Mouse (Mus musculus): ENCODE measurements around the gene Arrdc3. TPM values are rescaled to one million over a fixed set of nuclear protein-coding genes. Genes with fewer than 3 reads are reported as not detected.

Gene Arrdc3
- polyA plus RNA-seq, 1 experiment from 2014 or later, result 61.4 TPM

GRCm38 (mm10) chr13:80936426-80936825 is 53.2 kb downstream of the Arrdc3 start:
- Histone ChIP-seq H3K27ac (ENCODE audit: low read depth, low read length) (no peak overlapping the region), H3K9me3 (ENCODE audit: control insufficient read depth, low read length) (no peaks in the 10 kb centered on the region), H3K4me2 (replicated peaks; ENCODE audit: low read depth, low read length) (no peak overlapping the region), H3K9ac (ENCODE audit: low read depth, low read length) (no peak overlapping the region), H3K27me3 (ENCODE audit: control insufficient read depth, insufficient read depth, low read length) (no peaks in the 10 kb centered on the region), H3K4me3 (ENCODE audit: low read length) (no peak overlapping the region), H3K36me3 (ENCODE audit: control insufficient read depth, insufficient read depth, low read length) (no peaks in the 10 kb centered on the region), H3K4me1 (ENCODE audit: control insufficient read depth, insufficient read depth, low read length) (no peaks in the 10 kb centered on the region)
- no peak for ATAC-seq (ENCODE audit: low FRiP score, low TSS enrichment)
- 87% methylated on average over 2 of the region's 2 CpGs for WGBS

GRCm38 (mm10) chr13:80939228-80939627 is 56.0 kb downstream of the Arrdc3 start:
- Histone ChIP-seq H3K36me3 (ENCODE audit: control insufficient read depth, insufficient read depth, low read length) (no peaks in the 10 kb centered on the region), H3K9me3 (ENCODE audit: control insufficient read depth, low read length) (no peaks in the 10 kb centered on the region), H3K4me1 (ENCODE audit: control insufficient read depth, insufficient read depth, low read length) (no peaks in the 10 kb centered on the region), H3K4me3 (ENCODE audit: low read length) (no peak overlapping the region), H3K4me2 (replicated peaks; ENCODE audit: low read depth, low read length) (no peak overlapping the region), H3K9ac (ENCODE audit: low read depth, low read length) (no peak overlapping the region), H3K27ac (ENCODE audit: low read depth, low read length) (no peak overlapping the region), H3K27me3 (ENCODE audit: control insufficient read depth, insufficient read depth, low read length) (no peaks in the 10 kb centered on the region)
- 87% methylated on average over 4 of the region's 4 CpGs for WGBS
- no peak for ATAC-seq (ENCODE audit: low FRiP score, low TSS enrichment)

DNA sequence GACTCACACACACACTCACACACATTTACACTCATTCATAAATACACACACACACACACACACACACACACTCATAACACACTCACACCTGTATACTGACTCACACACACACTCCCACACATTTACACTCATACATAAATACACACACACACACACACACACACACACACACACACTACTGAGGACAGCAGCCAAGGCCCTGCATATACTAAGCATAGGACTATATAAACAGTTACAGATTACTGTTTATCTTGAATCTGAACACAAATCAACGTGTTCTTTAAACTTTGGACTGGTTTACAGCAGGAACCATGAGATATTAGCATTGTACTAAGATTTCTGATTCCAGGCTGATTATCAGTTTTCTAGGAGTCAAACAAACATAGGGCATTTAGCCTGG is 56.7 kb downstream of the Arrdc3 start:
- no peak for ATAC-seq (ENCODE audit: low FRiP score, low TSS enrichment)
- 40% methylated on average over 1 of the region's 1 CpGs for WGBS
- no peaks in the 10 kb centered on the region for H3K27me3 ChIP-seq (ENCODE audit: control insufficient read depth, insufficient read depth, low read length)
- no peak overlapping the region for H3K27ac ChIP-seq (ENCODE audit: low read depth, low read length)
- H3K9me3 ChIP-seq (ENCODE audit: control insufficient read depth, low read length), result no peaks in the 10 kb centered on the region
- no peaks in the 10 kb centered on the region for H3K4me1 ChIP-seq (ENCODE audit: control insufficient read depth, insufficient read depth, low read length)
- no peak overlapping the region for H3K4me2 ChIP-seq (replicated peaks; ENCODE audit: low read depth, low read length)
- H3K4me3 ChIP-seq (ENCODE audit: low read length), result no peak overlapping the region
- no peaks in the 10 kb centered on the region for H3K36me3 ChIP-seq (ENCODE audit: control insufficient read depth, insufficient read depth, low read length)
- no peak overlapping the region for H3K9ac ChIP-seq (ENCODE audit: low read depth, low read length)

DNA sequence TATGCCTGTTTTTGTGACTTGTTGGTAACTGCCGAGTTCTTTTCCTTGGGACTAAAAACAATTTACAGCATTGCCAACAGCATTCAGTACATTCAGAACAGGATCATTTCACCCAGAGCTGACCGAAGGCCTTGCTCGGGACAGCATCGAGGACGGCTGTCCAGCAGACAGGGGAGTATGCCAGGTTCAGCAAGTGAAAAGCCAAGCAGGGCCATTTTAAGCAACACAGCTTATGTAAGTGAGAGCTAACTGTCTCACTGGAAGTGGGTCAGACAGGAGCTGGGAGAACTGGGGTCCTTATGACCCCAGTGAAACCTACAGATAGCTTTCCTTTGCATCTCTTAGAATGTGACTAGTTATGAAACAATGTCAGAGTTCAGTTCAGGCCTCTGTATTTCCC is 57.2 kb downstream of the Arrdc3 start:
- no peaks in the 10 kb centered on the region for H3K36me3 ChIP-seq (ENCODE audit: control insufficient read depth, insufficient read depth, low read length)
- H3K9ac ChIP-seq (ENCODE audit: low read depth, low read length), result no peak overlapping the region
- no peak overlapping the region for H3K4me2 ChIP-seq (replicated peaks; ENCODE audit: low read depth, low read length)
- no peaks in the 10 kb centered on the region for H3K27me3 ChIP-seq (ENCODE audit: control insufficient read depth, insufficient read depth, low read length)
- no peaks in the 10 kb centered on the region for H3K9me3 ChIP-seq (ENCODE audit: control insufficient read depth, low read length)
- H3K27ac ChIP-seq (ENCODE audit: low read depth, low read length), result no peak overlapping the region
- 77% methylated on average over 5 of the region's 5 CpGs for WGBS
- H3K4me1 ChIP-seq (ENCODE audit: control insufficient read depth, insufficient read depth, low read length), result no peaks in the 10 kb centered on the region
- no peak overlapping the region for H3K4me3 ChIP-seq (ENCODE audit: low read length)
- ATAC-seq (ENCODE audit: low FRiP score, low TSS enrichment), result no peak

DNA sequence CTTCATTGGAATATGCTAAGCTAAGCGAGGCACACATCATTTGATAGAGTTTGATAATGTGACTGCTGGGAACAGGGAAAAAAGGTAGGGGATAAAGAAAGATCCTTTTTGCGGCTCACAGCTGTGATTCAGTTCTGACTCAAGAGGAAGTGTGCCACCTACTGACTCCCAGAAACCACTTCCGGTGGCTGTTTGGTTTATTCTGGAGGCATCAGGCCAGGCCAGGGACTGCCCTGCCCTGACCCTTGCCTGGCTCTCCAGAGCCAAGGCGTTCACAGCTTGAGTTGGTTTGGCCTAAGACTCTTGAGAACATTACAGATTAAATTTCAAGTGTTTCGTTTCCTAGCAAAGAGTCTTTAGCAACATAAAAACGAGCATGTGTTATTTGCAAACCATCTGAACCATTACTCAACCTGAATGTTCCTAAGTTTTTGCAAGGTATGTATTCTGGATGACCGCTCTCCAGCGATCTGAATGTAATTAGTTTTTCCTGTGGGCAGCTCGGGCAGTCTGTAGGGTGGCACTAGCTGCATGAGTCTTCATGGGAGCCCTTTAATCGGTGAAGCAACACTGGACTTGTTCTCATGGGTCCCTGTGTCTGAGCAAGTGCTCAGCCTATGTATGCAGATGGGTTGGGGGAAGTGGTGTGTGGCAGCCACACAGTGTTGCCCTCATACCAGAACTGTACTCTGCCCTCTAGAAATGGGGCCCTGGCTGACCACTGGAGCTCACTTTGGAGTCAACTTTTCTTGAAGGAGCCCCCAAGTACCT is 57.9 kb downstream of the Arrdc3 start:
- H3K9me3 ChIP-seq (ENCODE audit: control insufficient read depth, low read length), result no peaks in the 10 kb centered on the region
- H3K4me1 ChIP-seq (ENCODE audit: control insufficient read depth, insufficient read depth, low read length), result no peaks in the 10 kb centered on the region
- no peaks in the 10 kb centered on the region for H3K36me3 ChIP-seq (ENCODE audit: control insufficient read depth, insufficient read depth, low read length)
- H3K9ac ChIP-seq (ENCODE audit: low read depth, low read length), result no peak overlapping the region
- H3K27ac ChIP-seq (ENCODE audit: low read depth, low read length), result no peak overlapping the region
- no peaks in the 10 kb centered on the region for H3K27me3 ChIP-seq (ENCODE audit: control insufficient read depth, insufficient read depth, low read length)
- no peak overlapping the region for H3K4me3 ChIP-seq (ENCODE audit: low read length)
- WGBS, result 55% methylated on average over 10 of the region's 10 CpGs
- ATAC-seq (ENCODE audit: low FRiP score, low TSS enrichment), result peak; percentile 43; the same call in 1 of the 2 replicates
- H3K4me2 ChIP-seq (replicated peaks; ENCODE audit: low read depth, low read length), result no peak overlapping the region

- no peaks in the 10 kb centered on the region for H3K36me3 ChIP-seq (ENCODE audit: control insufficient read depth, insufficient read depth, low read length)
- no peaks in the 10 kb centered on the region for H3K27me3 ChIP-seq (ENCODE audit: control insufficient read depth, insufficient read depth, low read length)
- H3K4me1 ChIP-seq (ENCODE audit: control insufficient read depth, insufficient read depth, low read length), result no peaks in the 10 kb centered on the region
- no peaks in the 10 kb centered on the region for H3K9me3 ChIP-seq (ENCODE audit: control insufficient read depth, low read length)
- H3K4me2 ChIP-seq (replicated peaks; ENCODE audit: low read depth, low read length), result no peak overlapping the region
- no peak overlapping the region for H3K9ac ChIP-seq (ENCODE audit: low read depth, low read length)
- no peak overlapping the region for H3K4me3 ChIP-seq (ENCODE audit: low read length)
- no peak for ATAC-seq (ENCODE audit: low FRiP score, low TSS enrichment)
- no peak overlapping the region for H3K27ac ChIP-seq (ENCODE audit: low read depth, low read length)
Observed at GRCm38 (mm10) chr13:80944532-80944931, 61.3 kb downstream of the Arrdc3 start.

Data from kidney, embryonic 14.5 days (tissue).